Mouse (Mus musculus): ENCODE measurements around the gene Lgalsl. TPM values are rescaled to one million over a fixed set of nuclear protein-coding genes. Genes with fewer than 3 reads are reported as not detected.

Lgalsl gene
- polyA plus RNA-seq, 1 experiment from 2014 or later, result 34.0 TPM

DNA sequence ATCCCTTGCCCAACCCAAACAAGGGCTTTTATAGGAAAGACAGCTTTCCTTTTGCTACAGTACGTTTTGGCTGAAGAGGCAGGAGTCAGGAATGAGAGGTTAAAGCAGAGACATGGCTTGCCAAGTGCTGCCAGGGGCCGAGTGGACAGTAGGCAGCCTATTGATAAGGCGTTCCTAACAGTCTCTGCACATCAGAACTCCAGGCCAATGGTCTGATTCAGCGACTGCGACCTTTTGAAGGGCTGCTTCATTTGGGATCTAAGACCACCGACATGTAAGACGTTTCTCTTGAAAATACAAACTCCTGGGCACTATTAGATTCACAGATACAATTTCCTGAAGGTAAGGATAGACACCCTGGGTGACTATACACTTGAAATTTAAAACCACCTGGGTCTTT lies 9.5 kb downstream of the Lgalsl start:
- Histone ChIP-seq H3K9ac (no peak overlapping the region), H3K4me2 (no peak overlapping the region), H3K27ac (no peak overlapping the region), H3K27me3 (replicated peaks) (no peaks in the 10 kb centered on the region), H3K4me1 (no peaks in the 10 kb centered on the region), H3K4me3 (replicated peaks) (no peak overlapping the region), H3K36me3 (no peaks in the 10 kb centered on the region), H3K9me3 (no peaks in the 10 kb centered on the region)
- 78% methylated on average over 7 of the region's 7 CpGs for WGBS
- no peak for ATAC-seq (ENCODE audit: insufficient read depth, low FRiP score, low read depth)

DNA sequence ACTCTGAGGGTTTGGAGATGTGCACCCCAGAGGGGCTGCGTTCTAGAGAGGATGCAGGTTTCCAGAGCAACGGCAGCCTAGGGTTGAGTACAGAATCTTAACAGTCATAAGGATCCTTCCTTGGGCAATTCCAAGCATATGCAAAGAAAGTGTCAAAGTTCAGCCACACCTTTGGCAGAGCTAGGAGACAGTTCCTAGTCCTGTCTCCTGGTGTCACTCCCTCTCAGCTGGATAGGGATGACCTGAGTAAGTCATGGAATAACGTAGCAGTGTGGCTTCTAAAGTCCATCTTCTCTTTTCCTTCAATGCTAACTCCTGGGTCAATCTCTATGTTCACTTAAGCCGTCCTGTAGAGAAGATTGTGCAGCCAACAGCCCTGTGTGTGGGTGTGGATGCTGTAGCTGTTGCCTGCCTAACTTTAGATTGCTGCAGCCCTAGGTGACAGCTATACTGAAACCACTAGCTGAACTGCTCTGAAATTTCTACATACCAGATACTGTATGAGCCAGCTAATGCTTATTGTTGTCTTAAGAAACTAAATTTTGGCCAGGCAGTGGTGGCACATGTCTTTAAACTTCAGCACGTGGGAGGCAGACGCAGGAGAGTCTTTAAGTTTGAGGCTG lies 16.8 kb downstream of the Lgalsl start:
- ATAC-seq (ENCODE audit: insufficient read depth, low FRiP score, low read depth), result no peak
- H3K9ac ChIP-seq, result no peak overlapping the region
- WGBS, result 82% methylated on average over 6 of the region's 6 CpGs
- no peaks in the 10 kb centered on the region for H3K27me3 ChIP-seq (replicated peaks)
- H3K4me3 ChIP-seq (replicated peaks), result no peak overlapping the region
- H3K4me2 ChIP-seq, result no peak overlapping the region
- H3K4me1 ChIP-seq, result no peaks in the 10 kb centered on the region
- no peaks in the 10 kb centered on the region for H3K9me3 ChIP-seq
- no peaks in the 10 kb centered on the region for H3K36me3 ChIP-seq
- H3K27ac ChIP-seq, result no peak overlapping the region

DNA sequence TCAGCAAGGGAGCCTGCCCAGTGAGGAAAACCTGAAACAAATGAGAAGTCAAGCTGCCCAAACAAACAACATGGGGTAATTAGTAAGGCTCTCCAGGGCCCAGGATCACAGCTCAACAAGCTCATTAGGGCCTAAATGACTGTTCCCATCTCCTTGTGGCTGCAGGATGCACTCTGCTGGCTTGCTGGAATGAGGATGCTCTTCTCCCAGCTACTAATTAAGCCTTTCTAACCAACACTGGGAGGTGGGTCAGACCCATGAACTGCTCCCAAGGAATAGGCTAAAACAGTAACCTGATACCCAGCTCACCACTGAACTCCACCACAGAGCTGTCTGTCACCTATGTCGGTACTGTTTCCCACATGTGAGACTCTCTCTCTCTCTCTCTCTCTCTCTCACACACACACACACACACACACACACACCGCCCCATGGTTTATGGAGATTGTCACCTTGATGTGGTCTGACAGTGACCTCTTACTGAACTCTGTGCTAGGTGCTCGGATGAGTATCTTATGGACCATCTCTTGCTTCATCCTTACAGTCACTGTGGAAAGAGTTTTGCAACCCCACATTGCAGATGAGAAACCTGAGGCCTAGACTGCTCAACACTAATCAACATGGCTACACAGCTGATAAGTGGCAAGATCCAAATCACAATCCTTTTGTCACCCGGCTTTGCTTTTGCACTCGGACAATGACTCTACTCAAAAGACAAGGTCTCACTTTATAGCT lies 18.5 kb downstream of the Lgalsl start:
- ATAC-seq (ENCODE audit: insufficient read depth, low FRiP score, low read depth), result no peak
- H3K9me3 ChIP-seq, result no peaks in the 10 kb centered on the region
- H3K27ac ChIP-seq, result no peak overlapping the region
- H3K4me3 ChIP-seq (replicated peaks), result no peak overlapping the region
- H3K4me2 ChIP-seq, result no peak overlapping the region
- no peak overlapping the region for H3K9ac ChIP-seq
- H3K4me1 ChIP-seq, result no peaks in the 10 kb centered on the region
- no peaks in the 10 kb centered on the region for H3K27me3 ChIP-seq (replicated peaks)
- no peaks in the 10 kb centered on the region for H3K36me3 ChIP-seq
- WGBS, result 71% methylated on average over 5 of the region's 5 CpGs

DNA sequence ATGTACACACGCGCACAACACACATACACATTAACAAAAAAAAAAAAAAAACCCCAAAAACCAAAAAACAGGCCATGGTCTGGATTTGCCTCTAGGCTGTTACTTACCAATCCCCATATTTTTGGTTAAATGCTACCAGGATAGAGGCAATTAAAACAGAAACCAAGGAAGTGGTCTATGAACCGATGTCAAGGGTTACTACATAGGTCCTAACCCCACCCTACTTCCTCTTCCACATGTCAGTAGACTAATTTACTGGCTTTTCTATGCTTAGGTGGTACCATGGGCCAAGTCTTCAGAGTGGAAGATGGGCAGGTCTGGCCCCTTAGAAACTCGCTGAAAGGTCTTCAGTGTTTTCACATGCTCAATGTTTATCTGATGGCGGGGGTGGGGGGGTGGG lies 24.2 kb downstream of the Lgalsl start:
- Histone ChIP-seq H3K4me2 (no peak overlapping the region), H3K9me3 (no peaks in the 10 kb centered on the region), H3K36me3 (no peaks in the 10 kb centered on the region), H3K4me3 (replicated peaks) (no peak overlapping the region), H3K9ac (no peak overlapping the region), H3K27ac (no peak overlapping the region), H3K4me1 (no peaks in the 10 kb centered on the region), H3K27me3 (replicated peaks) (no peaks in the 10 kb centered on the region)
- WGBS, result 75% methylated on average over 5 of the region's 5 CpGs
- no peak for ATAC-seq (ENCODE audit: insufficient read depth, low FRiP score, low read depth)

DNA sequence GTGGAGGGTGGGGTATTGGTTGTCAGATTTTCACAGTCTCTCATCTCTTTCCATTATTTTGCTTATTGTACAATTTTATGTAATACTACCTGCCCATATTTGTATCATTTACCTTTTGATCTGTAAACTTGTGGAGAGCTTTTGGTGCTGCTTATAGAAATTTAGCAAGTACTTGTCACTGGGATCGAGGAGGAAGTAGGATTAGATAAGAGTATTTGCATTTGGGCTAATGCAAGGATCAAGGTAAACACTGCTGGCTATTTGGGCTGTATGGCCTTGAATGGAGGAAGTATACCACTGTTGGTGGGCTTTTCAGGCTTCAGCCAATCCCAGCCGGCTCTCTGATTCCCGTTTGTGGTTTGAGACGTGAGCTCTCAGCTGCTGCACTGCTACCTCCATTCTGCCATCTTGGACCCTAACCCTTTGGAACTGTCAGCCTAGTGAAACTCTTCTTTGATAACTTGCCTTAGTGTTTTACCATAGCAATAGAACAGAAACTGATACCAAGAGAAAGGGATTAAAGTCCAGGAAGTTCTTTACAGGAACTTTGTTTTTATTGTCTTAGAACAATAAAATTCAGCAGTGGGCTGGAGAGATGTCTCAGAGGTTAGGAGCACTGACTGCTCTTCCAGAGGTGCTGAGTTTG lies 25.1 kb downstream of the Lgalsl start:
- ATAC-seq (ENCODE audit: insufficient read depth, low FRiP score, low read depth), result no peak

DNA sequence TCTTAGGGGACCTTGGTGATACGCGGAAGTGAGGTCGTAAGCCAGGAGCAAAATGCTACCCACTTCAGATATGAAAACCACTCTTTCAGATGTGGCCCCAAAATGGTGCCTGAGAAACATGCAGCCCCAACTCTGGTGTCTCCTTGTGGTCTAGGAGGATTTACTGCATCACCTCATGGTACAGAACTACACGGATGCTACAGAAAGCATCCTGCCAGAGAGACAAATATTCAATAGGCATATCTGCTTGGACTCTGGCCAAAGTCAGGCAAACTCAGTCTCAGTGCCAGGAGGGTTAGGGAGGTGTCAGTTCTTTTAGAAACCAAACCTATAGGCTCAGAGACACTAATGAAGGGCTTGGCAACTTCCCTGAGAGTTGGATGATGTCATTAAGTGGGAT lies 26.4 kb downstream of the Lgalsl start:
- H3K4me1 ChIP-seq, result no peaks in the 10 kb centered on the region
- H3K27ac ChIP-seq, result no peak overlapping the region
- no peaks in the 10 kb centered on the region for H3K36me3 ChIP-seq
- no peak overlapping the region for H3K4me2 ChIP-seq
- WGBS, result 93% methylated on average over 4 of the region's 4 CpGs
- H3K4me3 ChIP-seq (replicated peaks), result no peak overlapping the region
- no peaks in the 10 kb centered on the region for H3K27me3 ChIP-seq (replicated peaks)
- H3K9me3 ChIP-seq, result no peaks in the 10 kb centered on the region
- ATAC-seq (ENCODE audit: insufficient read depth, low FRiP score, low read depth), result no peak
- no peak overlapping the region for H3K9ac ChIP-seq

More for the DNA sequence above, 25.1 kb downstream of the Lgalsl start:
- H3K9ac ChIP-seq, result no peak overlapping the region
- no peaks in the 10 kb centered on the region for H3K36me3 ChIP-seq
- WGBS, result 35% methylated on average over 4 of the region's 4 CpGs
- H3K9me3 ChIP-seq, result no peaks in the 10 kb centered on the region
- no peak overlapping the region for H3K27ac ChIP-seq
- no peak overlapping the region for H3K4me3 ChIP-seq (replicated peaks)
- no peaks in the 10 kb centered on the region for H3K4me1 ChIP-seq
- H3K4me2 ChIP-seq, result no peak overlapping the region
- H3K27me3 ChIP-seq (replicated peaks), result no peaks in the 10 kb centered on the region

DNA sequence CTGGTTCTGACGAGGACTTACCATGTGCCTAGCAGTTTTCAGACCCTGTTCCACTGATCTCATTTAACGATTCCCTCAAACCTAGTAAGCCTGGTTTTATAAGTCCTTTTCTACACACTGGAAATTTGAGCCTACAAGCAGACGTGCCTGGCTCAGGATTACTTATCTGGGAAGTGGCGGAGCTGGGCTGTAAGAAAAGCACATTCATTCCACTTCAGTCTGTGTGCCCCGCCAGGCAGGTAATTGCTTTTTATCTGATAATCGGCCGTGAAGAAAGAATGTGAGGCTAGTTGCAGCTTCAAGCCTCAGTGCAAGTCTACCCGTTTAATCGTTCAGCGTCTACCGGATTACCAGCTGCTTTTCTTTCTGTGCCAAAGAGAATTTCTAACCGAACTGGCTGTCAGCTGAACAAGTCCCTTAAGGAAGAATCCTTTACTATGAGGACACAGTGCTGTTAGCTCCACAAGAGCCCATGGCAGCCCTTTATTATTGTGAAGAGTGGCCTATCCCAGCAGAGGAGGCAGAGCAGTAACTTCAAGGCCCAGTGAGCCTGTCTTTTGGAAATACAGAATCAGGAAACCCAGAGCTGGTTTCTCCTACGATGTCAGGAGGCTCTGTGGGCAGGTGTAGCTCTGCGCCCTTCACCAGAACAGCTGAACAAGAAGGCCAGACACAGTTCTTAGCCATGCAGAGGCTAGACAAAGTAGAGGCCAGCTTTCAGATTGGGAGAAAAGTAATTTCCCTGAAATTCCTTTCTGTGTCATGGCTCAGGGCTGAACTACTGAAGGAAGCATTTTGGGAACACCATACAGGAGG lies 30.4 kb downstream of the Lgalsl start:
- no peaks in the 10 kb centered on the region for H3K27me3 ChIP-seq (replicated peaks)
- H3K36me3 ChIP-seq, result no peaks in the 10 kb centered on the region
- H3K4me2 ChIP-seq, result 0 out of 2 replicates have a peak overlapping the region, but pooled peaks have one; percentile 8
- no peak overlapping the region for H3K4me3 ChIP-seq (replicated peaks)
- no peaks in the 10 kb centered on the region for H3K9me3 ChIP-seq
- H3K9ac ChIP-seq, result no peak overlapping the region
- H3K4me1 ChIP-seq, result no peaks in the 10 kb centered on the region
- WGBS, result 27% methylated on average over 14 of the region's 14 CpGs
- ATAC-seq (ENCODE audit: insufficient read depth, low FRiP score, low read depth), result no peak
- peak overlapping the region; percentile 44 for H3K27ac ChIP-seq

DNA sequence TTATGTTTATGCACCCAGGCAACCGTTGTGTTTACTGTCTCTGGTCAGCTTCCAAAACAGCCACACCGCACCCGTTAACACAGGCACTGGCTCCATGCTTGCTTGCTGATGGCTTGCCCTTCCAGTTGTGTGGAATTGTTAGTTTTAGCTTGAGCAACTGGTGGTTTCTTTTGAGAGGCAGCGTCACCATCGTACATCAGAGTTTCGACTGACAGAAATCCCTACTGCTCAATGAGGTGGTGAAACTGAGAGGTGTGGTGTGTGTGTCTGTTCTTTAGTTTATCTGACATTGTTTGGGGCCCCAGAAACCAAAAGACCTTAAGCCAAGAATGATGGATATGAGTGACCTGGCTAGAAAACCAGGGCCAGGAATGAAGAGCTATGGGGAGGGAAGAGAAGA lies 33.0 kb downstream of the Lgalsl start:
- Histone ChIP-seq H3K27me3 (replicated peaks) (no peaks in the 10 kb centered on the region), H3K27ac (no peak overlapping the region), H3K4me1 (peaks cover 4% of the 10 kb centered on the region; the same call in 1 of the 2 replicates), H3K9me3 (no peaks in the 10 kb centered on the region), H3K4me2 (no peak overlapping the region), H3K36me3 (no peaks in the 10 kb centered on the region), H3K4me3 (replicated peaks) (no peak overlapping the region), H3K9ac (no peak overlapping the region)
- 89% methylated on average over 6 of the region's 6 CpGs for WGBS
- no peak for ATAC-seq (ENCODE audit: insufficient read depth, low FRiP score, low read depth)

DNA sequence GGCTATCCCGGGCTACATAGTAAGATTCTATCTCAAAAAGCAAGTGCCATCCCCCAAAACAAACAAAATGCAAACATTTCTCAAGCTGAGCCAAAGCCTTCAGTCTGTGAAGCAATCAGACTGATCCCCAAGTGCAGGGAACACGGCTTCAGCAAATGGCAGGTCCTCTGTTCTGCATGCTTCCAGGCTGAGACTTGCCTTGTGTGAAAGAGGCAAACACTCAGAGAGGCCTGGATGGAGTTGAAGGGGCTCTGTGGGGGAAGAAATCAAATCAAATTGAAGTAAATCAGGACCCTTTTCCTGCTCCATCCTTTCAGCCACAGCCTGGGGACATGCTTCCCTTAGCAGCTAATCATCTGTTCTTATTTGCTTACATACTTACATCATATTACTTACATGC lies 35.4 kb downstream of the Lgalsl start:
- H3K27ac ChIP-seq, result no peak overlapping the region
- no peaks in the 10 kb centered on the region for H3K36me3 ChIP-seq
- WGBS, result 67% methylated on average over 2 of the region's 2 CpGs
- H3K9ac ChIP-seq, result no peak overlapping the region
- H3K27me3 ChIP-seq (replicated peaks), result no peaks in the 10 kb centered on the region
- no peaks in the 10 kb centered on the region for H3K9me3 ChIP-seq
- H3K4me1 ChIP-seq, result peaks cover 4% of the 10 kb centered on the region; the same call in 1 of the 2 replicates
- no peak overlapping the region for H3K4me3 ChIP-seq (replicated peaks)
- no peak for ATAC-seq (ENCODE audit: insufficient read depth, low FRiP score, low read depth)
- H3K4me2 ChIP-seq, result no peak overlapping the region

DNA sequence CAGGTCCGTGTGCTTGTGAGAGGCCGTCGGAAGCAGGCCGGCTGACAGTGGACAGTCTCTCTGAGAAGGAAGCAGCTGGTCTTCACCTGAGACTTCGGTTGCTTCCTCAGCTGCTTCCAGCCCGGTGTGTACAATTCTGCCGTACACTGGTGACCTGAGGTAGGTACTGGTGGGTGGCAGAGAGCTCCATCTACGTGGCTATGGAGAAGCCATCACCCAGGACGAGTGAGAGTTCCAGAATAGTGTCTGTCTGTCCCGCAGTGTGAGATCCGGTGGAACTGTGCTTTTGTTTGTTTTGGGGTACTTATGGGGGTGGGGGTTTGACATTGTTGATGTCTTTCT lies 36.0 kb downstream of the Lgalsl start:
- 42% methylated on average over 11 of the region's 11 CpGs for WGBS
- Histone ChIP-seq H3K27me3 (replicated peaks) (no peaks in the 10 kb centered on the region), H3K4me3 (replicated peaks) (no peak overlapping the region), H3K9me3 (no peaks in the 10 kb centered on the region), H3K36me3 (no peaks in the 10 kb centered on the region), H3K4me1 (peaks cover 4% of the 10 kb centered on the region; the same call in 1 of the 2 replicates), H3K27ac (no peak overlapping the region), H3K4me2 (0 out of 2 replicates have a peak overlapping the region, but pooled peaks have one; percentile 27), H3K9ac (no peak overlapping the region)
- 0 out of 2 replicates have a peak, but pooled peaks have one; percentile 14 for ATAC-seq (ENCODE audit: insufficient read depth, low FRiP score, low read depth)

DNA sequence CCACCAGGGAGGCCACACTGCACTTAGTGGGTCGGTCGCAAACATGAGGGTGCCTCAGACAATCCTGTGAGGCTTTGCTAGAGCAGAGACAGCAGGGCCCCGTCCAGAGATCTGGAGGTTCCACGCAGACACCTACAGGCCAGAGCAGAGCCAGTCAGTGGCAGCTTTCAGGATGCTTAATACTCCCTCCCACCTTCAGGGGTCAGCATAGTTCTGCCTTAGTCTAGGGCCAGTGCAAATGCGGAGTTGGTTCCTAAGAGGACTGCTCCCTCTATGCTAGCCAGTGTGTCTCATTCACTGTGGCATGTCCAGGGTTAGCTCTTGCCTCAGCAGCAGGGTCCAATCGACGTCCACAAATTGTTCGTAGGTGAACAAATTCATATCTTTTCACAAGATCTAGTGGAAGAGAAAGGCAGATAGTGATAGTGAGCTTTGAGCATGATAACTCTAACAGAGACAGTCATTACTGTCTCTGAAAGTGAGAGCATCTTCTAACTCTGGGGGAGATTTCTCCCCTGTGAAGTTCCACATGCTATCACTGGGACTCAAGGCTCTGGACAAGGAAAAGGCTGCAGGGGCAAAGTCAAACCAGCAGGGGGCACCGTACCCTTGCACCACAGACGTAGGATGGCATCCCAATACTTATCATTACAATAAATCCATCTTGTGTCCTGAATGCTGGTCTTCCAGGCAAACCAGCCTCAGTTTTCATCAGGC lies 36.5 kb downstream of the Lgalsl start:
- 32% methylated on average over 10 of the region's 10 CpGs for WGBS
- Histone ChIP-seq H3K9me3 (no peaks in the 10 kb centered on the region), H3K36me3 (no peaks in the 10 kb centered on the region), H3K27me3 (replicated peaks) (no peaks in the 10 kb centered on the region), H3K27ac (no peak overlapping the region), H3K4me2 (0 out of 2 replicates have a peak overlapping the region, but pooled peaks have one; percentile 27), H3K4me1 (peaks cover 4% of the 10 kb centered on the region; the same call in 1 of the 2 replicates), H3K4me3 (replicated peaks) (no peak overlapping the region), H3K9ac (no peak overlapping the region)
- ATAC-seq (ENCODE audit: insufficient read depth, low FRiP score, low read depth), result peak; percentile 89
